Mouse (Mus musculus) brain, embryonic 14.5 days (tissue): ENCODE measurements at regions not wholly inside any gene's neighbourhood (a gene's known extent, or its start where the extent isn't known, plus 50 kb on each side); places are given as distances from the start of the nearest gene placed in this dataset.

Experiments
- CTCF ChIP-seq: fragments of 200-500 bp; IDR thresholded peaks from 2 replicates; pipeline ENCODE4 v1.5.1; 2012; ENCODE audit warnings: inconsistent platforms, mild to moderate bottlenecking, moderate library complexity, borderline replicate concordance; ENCODE audit not compliant: insufficient read depth, insufficient read length; ENCODE audit errors: extremely low read depth
- POLR2A ChIP-seq: fragments of 200-500 bp; IDR thresholded peaks from 2 replicates; pipeline ENCODE4 v1.6.1; 2012; ENCODE audit warnings: mild to moderate bottlenecking, inconsistent platforms, borderline replicate concordance; ENCODE audit not compliant: poor library complexity, insufficient read depth, insufficient read length, severe bottlenecking; ENCODE audit errors: extremely low read depth

DNA sequence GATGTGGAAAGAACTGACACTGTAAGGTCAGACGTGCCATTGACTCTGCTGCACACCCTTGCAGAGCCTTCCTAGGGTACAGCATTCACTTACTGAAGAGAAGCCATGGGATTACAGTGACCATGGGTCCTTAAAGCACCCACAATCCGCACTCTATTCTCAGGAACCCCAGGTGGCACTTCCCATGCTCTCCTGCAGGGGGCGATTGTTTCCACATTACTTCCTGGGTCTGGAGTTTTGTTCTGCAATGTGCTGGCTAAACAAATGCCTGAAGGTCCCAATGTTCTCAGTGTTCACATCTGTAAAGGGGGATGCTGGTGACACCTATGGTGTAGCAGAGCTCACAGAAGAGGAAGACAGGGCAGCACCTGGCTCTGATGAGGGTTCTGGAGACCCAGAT lies 198.0 kb downstream of the Gm26897 start:
- TF ChIP-seq CTCF: peak; percentile 53; the same call in 1 of the 2 replicates
- TF ChIP-seq POLR2A: no peak
